Comparison of ENCODE assay signal across 11 mouse cellular contexts in genomic region chr15:100627287-100627686, GRCm38 (mm10). TPM values are rescaled to one million over a fixed set of nuclear protein-coding genes. Genes with fewer than 3 reads are reported as not detected.
A peak's percentile ranks its signal among the peaks of the same experiment; 100 is the strongest.
DNase-seq lines count a peak whose midpoint lies in the region; ATAC-seq and TF ChIP-seq lines count a peak whose summit lies in the region.
"Had no signal": no experiment of that assay in that cellular context is flagged by ENCODE, and none has a peak within 500 bp of the region (broad histone marks: within the 10 kb centered on the region; RNA-seq: fewer than 3 reads in every experiment).

No protein-coding gene starts in this region.

- H3K9ac ChIP-seq in CH12.LX (ENCODE audit: insufficient read depth, low read depth) (no peak overlapping the region), MEL (ENCODE audit: control insufficient read depth, low read depth, low read length, poor library complexity, severe bottlenecking) (no peak overlapping the region)
- no peak overlapping the region for H3K9ac ChIP-seq in limb, embryonic 13.5 days
- H3K9ac ChIP-seq in hindbrain, embryonic 14.5 days = no peak overlapping the region
- H3K9ac ChIP-seq: forebrain, postnatal 0 days; lung, embryonic 15.5 days had no signal

- no peaks in the 10 kb centered on the region for H3K27me3 ChIP-seq in kidney, adult 2 months (replicated peaks; ENCODE audit: control insufficient read depth, insufficient read depth, low read length)
- peaks cover 4% of the 10 kb centered on the region for H3K27me3 ChIP-seq in CH12.LX (replicated peaks)
- no peaks in the 10 kb centered on the region for H3K27me3 ChIP-seq in MEL (ENCODE audit: control insufficient read depth in 1 of 2, insufficient read depth in 2 of 2, low read length in 2 of 2)
- 0 out of 2 replicates have a peak, but pooled peaks cover 5% of the 10 kb centered on the region for H3K27me3 ChIP-seq in limb, embryonic 13.5 days
- no peaks in the 10 kb centered on the region for H3K27me3 ChIP-seq in hindbrain, embryonic 14.5 days (ENCODE audit: control insufficient read depth, insufficient read depth, low read length)

- no peaks in the 10 kb centered on the region for H3K36me3 ChIP-seq in kidney, adult 2 months (ENCODE audit: control insufficient read depth, insufficient read depth, low read length)
- H3K36me3 ChIP-seq in CH12.LX (replicated peaks in 1 of 2; ENCODE audit: control insufficient read depth in 1 of 2, insufficient read depth in 1 of 2, low read length in 1 of 2) (peaks cover 3 to 11% of the 10 kb centered on the region in 2 experiments), MEL (ENCODE audit: control insufficient read depth in 1 of 2, insufficient read depth in 2 of 2, low read length in 2 of 2) (peaks cover 0 to 11% of the 10 kb centered on the region in 2 experiments; a peak in 2 of 4 replicates)
- no peaks in the 10 kb centered on the region for H3K36me3 ChIP-seq in limb, embryonic 13.5 days
- H3K36me3 ChIP-seq in hindbrain, embryonic 14.5 days (replicated peaks; ENCODE audit: control insufficient read depth, insufficient read depth) = no peaks in the 10 kb centered on the region
- H3K36me3 ChIP-seq: lung, embryonic 15.5 days had no signal

- ATAC-seq in limb, embryonic 13.5 days (ENCODE audit: low FRiP score, low read depth) = no peak
- no peak for ATAC-seq in hindbrain, embryonic 14.5 days (ENCODE audit: low FRiP score)
- ATAC-seq: forebrain, postnatal 0 days; hindbrain, postnatal 0 days; midbrain, embryonic 16.5 days had no signal

- no peak for TF ChIP-seq POLR2A in kidney, adult 2 months (IDR thresholded peaks at IDR 0.05; ENCODE audit: low read depth, low read length)
- TF ChIP-seq POLR2A in CH12.LX (IDR thresholded peaks at IDR 0.05; ENCODE audit: low read depth, low read length) = no peak
- no peak for TF ChIP-seq POLR2A in MEL (IDR thresholded peaks at IDR 0.05; ENCODE audit: control insufficient read depth in 1 of 2, insufficient read depth in 1 of 2, low read depth in 1 of 2, low read length in 2 of 2, poor library complexity in 1 of 2)

- H3K9me3 ChIP-seq in CH12.LX (replicated peaks; ENCODE audit: low read length) (no peaks in the 10 kb centered on the region), MEL (replicated peaks; ENCODE audit: insufficient read depth, low read length) (no peaks in the 10 kb centered on the region)
- no peaks in the 10 kb centered on the region for H3K9me3 ChIP-seq in limb, embryonic 13.5 days
- H3K9me3 ChIP-seq in hindbrain, embryonic 14.5 days (ENCODE audit: control insufficient read depth, low read length) = no peaks in the 10 kb centered on the region
- H3K9me3 ChIP-seq: lung, embryonic 15.5 days had no signal

- no peak for DNase-seq in kidney, adult 2 months
- DNase-seq in kidney, adult 11 months = no peak
- no peak for DNase-seq in CH12.LX (ENCODE audit: extremely low read depth)
- DNase-seq in MEL (ENCODE audit: low read depth, low spot score) = peak; percentile 76
- no peak for DNase-seq in hindbrain, embryonic 14.5 days (ENCODE audit: low spot score)
- no peak for DNase-seq in cerebellum, adult 18-20 months
- DNase-seq: forebrain, postnatal 0 days had no signal

- H3K4me3 ChIP-seq in kidney, adult 2 months (ENCODE audit: insufficient read depth, low read depth, low read length) = no peak overlapping the region
- H3K4me3 ChIP-seq in CH12.LX (replicated peaks in 1 of 3; ENCODE audit: low read depth in 2 of 3, low read length in 2 of 3, poor library complexity in 1 of 3) (no peak overlapping the region), MEL (ENCODE audit: control insufficient read depth in 1 of 2, insufficient read depth in 1 of 2, low read depth in 2 of 2, low read length in 2 of 2) (peak overlapping the region in 1 of 2 experiments; percentile 37; a peak in 1 of 4 replicates)
- no peak overlapping the region for H3K4me3 ChIP-seq in limb, embryonic 13.5 days
- H3K4me3 ChIP-seq in hindbrain, embryonic 14.5 days (replicated peaks; ENCODE audit: low read length) = no peak overlapping the region
- H3K4me3 ChIP-seq: lung, embryonic 15.5 days had no signal

- TF ChIP-seq RAD21 in CH12.LX (IDR thresholded peaks at IDR 0.05; ENCODE audit: low read depth, low read length) = no peak
- no peak for TF ChIP-seq RAD21 in MEL (IDR thresholded peaks at IDR 0.05; ENCODE audit: low read depth, low read length)

- H3K4me2 ChIP-seq in CH12.LX (ENCODE audit: insufficient read depth, low read depth, poor library complexity, severe bottlenecking) = no peak overlapping the region; the same call in 1 of the 2 replicates
- H3K4me2 ChIP-seq in limb, embryonic 13.5 days (replicated peaks) = peak overlapping the region; percentile 34
- H3K4me2 ChIP-seq in hindbrain, embryonic 14.5 days (replicated peaks) = no peak overlapping the region
- H3K4me2 ChIP-seq: lung, embryonic 15.5 days had no signal

- TF ChIP-seq CTCF in kidney, adult 2 months (conservative IDR thresholded peaks at IDR 0.05; ENCODE audit: insufficient read depth, insufficient read length, low read depth, low read length) = no peak
- no peak for TF ChIP-seq CTCF in CH12.LX (conservative IDR thresholded peaks at IDR 0.05 in 1 of 2, IDR thresholded peaks at IDR 0.05 in 1 of 2; ENCODE audit: low read depth in 2 of 2, low read length in 2 of 2)
- TF ChIP-seq CTCF in MEL (IDR thresholded peaks at IDR 0.05 in 2 of 3, conservative IDR thresholded peaks at IDR 0.05 in 1 of 3; ENCODE audit: control insufficient read depth in 1 of 3, insufficient read depth in 1 of 3, low read depth in 2 of 3, low read length in 3 of 3, poor library complexity in 1 of 3, severe bottlenecking in 1 of 3) = no peak

- no peak for TF ChIP-seq EP300 in CH12.LX (IDR thresholded peaks at IDR 0.05; ENCODE audit: low read length)
- TF ChIP-seq EP300 in MEL (IDR thresholded peaks at IDR 0.05; ENCODE audit: low read depth in 1 of 2, low read length in 2 of 2) = no peak

- in situ Hi-C loops in CH12.LX (cut with MboI; ENCODE audit: low pct_ligation_motif_present, low pct_unique_long_range_greater_than_20kb, low sequenced_read_pairs) = no loop called here

- H3K4me1 ChIP-seq in kidney, adult 2 months (ENCODE audit: control insufficient read depth, insufficient read depth, low read length) = peaks cover 7% of the 10 kb centered on the region; the same call in 1 of the 2 replicates
- H3K4me1 ChIP-seq in CH12.LX (ENCODE audit: control insufficient read depth in 1 of 2, insufficient read depth in 2 of 2) = peaks cover 5 to 14% of the 10 kb centered on the region in 2 experiments; a peak in 3 of 4 replicates
- peaks cover 2 to 13% of the 10 kb centered on the region in 2 experiments for H3K4me1 ChIP-seq in MEL (ENCODE audit: control insufficient read depth in 1 of 2, insufficient read depth in 2 of 2, low read length in 2 of 2)
- peaks cover 11% of the 10 kb centered on the region for H3K4me1 ChIP-seq in limb, embryonic 13.5 days
- H3K4me1 ChIP-seq in hindbrain, embryonic 14.5 days (replicated peaks; ENCODE audit: control insufficient read depth, insufficient read depth, low read length) = no peaks in the 10 kb centered on the region

- 28% methylated on average over 10 of the region's 10 CpGs for WGBS in kidney, adult 2 months
- whole genome bisulfite sequencing in limb, embryonic 13.5 days = 14% methylated on average over 10 of the region's 10 CpGs
- 16% methylated on average over 10 of the region's 10 CpGs for WGBS in hindbrain, embryonic 14.5 days

- 0 out of 2 replicates have a peak overlapping the region, but pooled peaks have one; percentile 49 for H3K27ac ChIP-seq in kidney, adult 2 months (ENCODE audit: insufficient read depth, low read depth, low read length)
- H3K27ac ChIP-seq in CH12.LX (ENCODE audit: insufficient read depth, low read depth) (no peak overlapping the region), MEL (ENCODE audit: control insufficient read depth, low read depth, low read length) (no peak overlapping the region)
- H3K27ac ChIP-seq in limb, embryonic 13.5 days = peak overlapping the region; percentile 52; the same call in 1 of the 2 replicates
- no peak overlapping the region for H3K27ac ChIP-seq in hindbrain, embryonic 14.5 days
- H3K27ac ChIP-seq: hindbrain, postnatal 0 days had no signal

- H3K79me2 ChIP-seq in CH12.LX (replicated peaks; ENCODE audit: control insufficient read depth, extremely low read depth, insufficient read depth, poor library complexity, severe bottlenecking) (no peaks in the 10 kb centered on the region), MEL (ENCODE audit: control insufficient read depth, insufficient read depth, low read length, poor library complexity) (no peaks in the 10 kb centered on the region)

- dilution Hi-C loops in CH12.LX (cut with MboI; ENCODE audit: extremely low pct_ligation_motif_present, extremely low pct_unique_long_range_greater_than_20kb, low sequenced_read_pairs) = no loop called here

RNA-seq across cellular contexts. Expression of gene Smagp, which starts 9.5 kb away (rescaled TPM):
- polyA plus RNA-seq in kidney, adult 2 months (2012; rRNA removed) = 160 and 163 TPM in 2 replicates
- total RNA-seq in CH12.LX (2012; rRNA removed) = 4.9 and 7.0 TPM in 2 replicates
- total RNA-seq in CH12.LX (2014; rRNA removed) = 0.55 and 1.3 TPM in 2 replicates
- 3.2 and 4.8 TPM in 2 replicates for polyA plus RNA-seq in CH12.LX (2012; ENCODE audit: insufficient read length, low read depth)
- total RNA-seq in MEL (2012; rRNA removed) = 1.6 and 2.6 TPM in 2 replicates
- 10 to 100 TPM in 1 of 2 experiments, not detected in 1; 22.6 TPM for polyA plus RNA-seq in MEL (2012; ENCODE audit: insufficient read depth in 1 of 2, insufficient read length in 2 of 2, low read depth in 1 of 2, low replicate concordance in 2 of 2, missing spikeins in 1 of 2)
- polyA plus RNA-seq in limb, embryonic 13.5 days (2015; fragmentation: Nextera tagmentation; extraction: Ambion mirVana) = 8.5 and 9.8 TPM in 2 replicates
- 3.0 and 5.0 TPM in 2 replicates for polyA plus RNA-seq in hindbrain, embryonic 14.5 days (2014; fragmentation: Nextera tagmentation; extraction: Ambion mirVana)

RNA-seq across cellular contexts. Expression of gene Dazap2, which starts 12.1 kb away (rescaled TPM):
- 578 and 812 TPM in 2 replicates for polyA plus RNA-seq in kidney, adult 2 months (2012; rRNA removed)
- 56.0 and 63.8 TPM in 2 replicates for total RNA-seq in CH12.LX (2012; rRNA removed)
- total RNA-seq in CH12.LX (2014; rRNA removed) = 139 and 159 TPM in 2 replicates
- 160 and 213 TPM in 2 replicates for polyA plus RNA-seq in CH12.LX (2012; ENCODE audit: insufficient read length, low read depth)
- total RNA-seq in MEL (2012; rRNA removed) = 100 and 107 TPM in 2 replicates
- 100 to 1,000 TPM; 233 to 341 TPM for polyA plus RNA-seq in MEL (2012; ENCODE audit: insufficient read depth in 1 of 2, insufficient read length in 2 of 2, low read depth in 1 of 2, low replicate concordance in 2 of 2, missing spikeins in 1 of 2)
- 134 and 143 TPM in 2 replicates for polyA plus RNA-seq in limb, embryonic 13.5 days (2015; fragmentation: Nextera tagmentation; extraction: Ambion mirVana)
- 140 and 142 TPM in 2 replicates for polyA plus RNA-seq in hindbrain, embryonic 14.5 days (2014; fragmentation: Nextera tagmentation; extraction: Ambion mirVana)

RNA-seq across cellular contexts. Expression of gene Pou6f1, which starts 27.5 kb away (rescaled TPM):
- 28.5 and 30.4 TPM in 2 replicates for polyA plus RNA-seq in kidney, adult 2 months (2012; rRNA removed)
- total RNA-seq in CH12.LX (2012; rRNA removed) = 3.5 and 7.4 TPM in 2 replicates
- 0.97 and 1.7 TPM in 2 replicates for total RNA-seq in CH12.LX (2014; rRNA removed)
- 6.3 and 9.1 TPM in 2 replicates for polyA plus RNA-seq in CH12.LX (2012; ENCODE audit: insufficient read length, low read depth)
- total RNA-seq in MEL (2012; rRNA removed) = 0.46 and 0.59 TPM in 2 replicates
- polyA plus RNA-seq in MEL (2012; ENCODE audit: insufficient read depth in 1 of 2, insufficient read length in 2 of 2, low read depth in 1 of 2, low replicate concordance in 2 of 2, missing spikeins in 1 of 2) = 1 to 10 TPM in 1 of 2 experiments, not detected in 1; 2.5 TPM
- 10.0 and 11.1 TPM in 2 replicates for polyA plus RNA-seq in limb, embryonic 13.5 days (2015; fragmentation: Nextera tagmentation; extraction: Ambion mirVana)
- 41.7 and 43.3 TPM in 2 replicates for polyA plus RNA-seq in hindbrain, embryonic 14.5 days (2014; fragmentation: Nextera tagmentation; extraction: Ambion mirVana)

RNA-seq across cellular contexts. Expression of gene Bin2, which starts 42.1 kb away (rescaled TPM):
- polyA plus RNA-seq in kidney, adult 2 months (2012; rRNA removed) = 1.7 and 4.7 TPM in 2 replicates
- 60.4 and 64.8 TPM in 2 replicates for total RNA-seq in CH12.LX (2012; rRNA removed)
- total RNA-seq in CH12.LX (2014; rRNA removed) = 49.2 and 51.4 TPM in 2 replicates
- 72.8 and 89.9 TPM in 2 replicates for polyA plus RNA-seq in CH12.LX (2012; ENCODE audit: insufficient read length, low read depth)
- total RNA-seq in MEL (2012; rRNA removed) = 79.9 and 94.7 TPM in 2 replicates
- polyA plus RNA-seq in MEL (2012; ENCODE audit: insufficient read depth in 1 of 2, insufficient read length in 2 of 2, low read depth in 1 of 2, low replicate concordance in 2 of 2, missing spikeins in 1 of 2) = 100 to 1,000 TPM; 106 to 128 TPM
- 2.1 and 2.4 TPM in 2 replicates for polyA plus RNA-seq in limb, embryonic 13.5 days (2015; fragmentation: Nextera tagmentation; extraction: Ambion mirVana)
- polyA plus RNA-seq in hindbrain, embryonic 14.5 days (2014; fragmentation: Nextera tagmentation; extraction: Ambion mirVana) = 1.1 and 2.2 TPM in 2 replicates

Comparison
In these comparisons a context has a peak if more than half of its experiments do, and no peak if none do; other contexts are left out.
1. H3K27ac ChIP-seq: peak in kidney, adult 2 months (single experiment) and limb, embryonic 13.5 days (single experiment); none in CH12.LX (single experiment), MEL (single experiment) and hindbrain, embryonic 14.5 days (single experiment).